In the genomic region with DNA sequence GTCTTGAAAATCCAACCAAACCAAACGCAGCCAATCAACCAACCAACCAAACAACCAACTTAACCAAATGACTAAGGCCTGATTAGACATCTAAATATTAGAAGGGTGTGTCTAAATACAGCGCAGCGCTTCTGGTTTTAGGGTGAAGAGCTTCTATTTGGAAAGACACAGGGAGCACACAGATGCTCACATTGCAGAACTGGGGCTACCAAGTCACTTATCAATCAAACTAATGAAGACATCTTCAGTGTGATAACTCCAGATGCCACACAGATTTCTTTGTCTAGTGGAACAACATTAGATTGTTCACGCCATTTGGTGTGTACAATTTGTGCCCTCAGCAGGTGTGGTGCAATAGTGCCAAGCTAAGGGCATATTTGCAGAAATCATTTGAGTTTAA, we compare ENCODE assay signal across 15 mouse cellular contexts.
DNase-seq lines count a peak whose midpoint lies in the region.
"Had no signal": no experiment of that assay in that cellular context is flagged by ENCODE, and none has a peak within 500 bp of the region (broad histone marks: within the 10 kb centered on the region; RNA-seq: fewer than 3 reads in every experiment).

No protein-coding gene starts in this region.

- peak; percentile 75 for DNase-seq in 3T3-L1 (ENCODE audit: low read depth, low spot score)
- DNase-seq in c-Kit-negative CD71-positive TER-119-positive erythroid progenitor cells, embryonic 14.5 days (ENCODE audit: low read depth, low spot score), result peak; percentile 8
- peak; percentile 32 for DNase-seq in forelimb bud, embryonic 11.5 days (ENCODE audit: low read depth, low spot score)
- no peak for DNase-seq in layer of hippocampus, adult 11-12 months (ENCODE audit: low spot score)
- no peak for DNase-seq in kidney, postnatal 4 days
- DNase-seq in kidney, adult 8-10 months, result no peak
- DNase-seq: adrenal gland, adult 8-10 months; adrenal gland, postnatal 14 days; adrenal gland, postnatal 36 days; cerebellum, adult 11-12 months; cerebellum, adult 2 months; cerebellum, adult 9-10 months; cerebellum, postnatal 10 days; cerebellum, postnatal 25 days; forebrain, postnatal 0 days had no signal

Comparison
In these comparisons a context has a peak if more than half of its experiments do, and no peak if none do; other contexts are left out.
1. DNase-seq: peak in 3T3-L1 (single experiment), c-Kit-negative CD71-positive TER-119-positive erythroid progenitor cells, embryonic 14.5 days (single experiment) and forelimb bud, embryonic 11.5 days (single experiment); none in layer of hippocampus, adult 11-12 months (single experiment), kidney, postnatal 4 days (0 of 2) and kidney, adult 8-10 months (0 of 2).